Mouse (Mus musculus): Measurements from ENCODE around the gene Cdca4.
A peak's percentile ranks its signal among the peaks of the same experiment; 100 is the strongest.

DNA sequence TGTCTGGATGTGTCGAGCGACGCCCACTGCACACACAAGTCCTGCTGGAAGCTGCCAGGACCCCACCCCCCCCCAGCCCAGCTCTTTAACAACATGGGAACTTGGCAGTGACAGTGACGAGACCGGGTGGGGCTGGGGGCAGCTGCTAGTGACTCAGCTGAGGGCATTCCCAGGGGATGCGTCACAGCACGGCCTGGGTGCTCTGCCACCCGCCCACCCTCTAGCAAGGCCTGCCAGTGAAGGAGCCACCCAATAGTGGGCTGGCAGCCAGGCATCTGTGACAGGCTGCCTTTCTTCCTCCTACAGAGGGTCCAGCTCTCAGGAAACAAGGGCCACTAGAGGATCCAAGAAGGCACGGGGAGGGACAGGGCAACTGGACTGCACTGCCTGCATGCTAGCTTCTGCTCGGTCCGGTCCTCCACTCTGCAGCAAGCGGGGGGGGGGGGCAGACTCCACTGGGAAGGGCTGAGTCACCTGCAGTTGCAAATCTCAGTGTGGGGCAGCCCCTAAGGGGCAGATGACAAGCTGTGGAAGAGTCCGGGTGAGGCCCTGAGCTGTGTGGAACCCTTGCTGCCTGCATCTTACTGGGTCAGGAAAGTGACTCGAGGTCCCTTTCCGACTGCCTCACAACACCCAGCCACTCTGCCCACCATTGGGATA is 31.4 kb downstream of the Cdca4 start:
- TF ChIP-seq HCFC1 (IDR thresholded peaks at IDR 0.05; ENCODE audit: low read depth, low read length) = no peak
- TF ChIP-seq CTCF (conservative IDR thresholded peaks at IDR 0.05 in 1 of 2, IDR thresholded peaks at IDR 0.05 in 1 of 2; ENCODE audit: low read depth in 2 of 2, low read length in 2 of 2) = no peak
- peak; percentile 84; the same call in 1 of the 2 replicates for TF ChIP-seq UBTF (IDR thresholded peaks at IDR 0.05; ENCODE audit: low read depth, low read length)
- no peak; the same call in 1 of the 2 replicates for TF ChIP-seq RAD21 (IDR thresholded peaks at IDR 0.05; ENCODE audit: low read depth, low read length)
- peak; percentile 86 for TF ChIP-seq ETS1 (conservative IDR thresholded peaks at IDR 0.05; ENCODE audit: low read depth, low read length)
- TF ChIP-seq E2F4 (IDR thresholded peaks at IDR 0.05; ENCODE audit: insufficient replicate concordance, low read depth, low read length) = no peak
- peak; percentile 44; the same call in 1 of the 2 replicates for TF ChIP-seq POLR2A (IDR thresholded peaks at IDR 0.05; ENCODE audit: low read depth, low read length)
- peak; percentile 61; the same call in 1 of the 2 replicates for TF ChIP-seq EP300 (IDR thresholded peaks at IDR 0.05; ENCODE audit: low read length)
